Mouse (Mus musculus) limb, embryonic 13.5 days (tissue): Measurements from ENCODE around the gene Zfp276. TPM values are rescaled to one million over a fixed set of nuclear protein-coding genes. Genes with fewer than 3 reads are reported as not detected.
"Not testable (repeated sequence)": the region's sequence is repeated elsewhere in the genome, so short reads cannot be mapped to it uniquely, and the experiment has no call there.

Experiments used
- ATAC-seq: fragments of 200-750 bp; cut with Nextera tagmentation; 2 replicates; pipeline ENCODE4 v1.8.0; 2017; ENCODE audit warnings: low read depth, moderate number of reproducible peaks, moderate TSS enrichment; ENCODE audit not compliant: low FRiP score
- H3K27ac ChIP-seq: fragments of 300-500 bp; sonication (generic); 2 replicates; pipeline ENCODE4 v1.5.1; 2015; ENCODE audit warnings: inconsistent platforms, mild to moderate bottlenecking, moderate library complexity
- H3K27me3 ChIP-seq: fragments of 300-500 bp; sonication (generic); 2 replicates; pipeline ENCODE4 v1.6.1; 2015; ENCODE audit warnings: mild to moderate bottlenecking, inconsistent platforms
- H3K36me3 ChIP-seq: fragments of 300-500 bp; sonication (generic); 2 replicates; pipeline ENCODE4 v1.6.1; 2015; ENCODE audit warnings: inconsistent platforms, mild to moderate bottlenecking, moderate library complexity
- H3K4me1 ChIP-seq: fragments of 300-500 bp; sonication (generic); 2 replicates; pipeline ENCODE4 v1.6.1; 2015; ENCODE audit warnings: inconsistent platforms
- H3K4me2 ChIP-seq: fragments of 300-500 bp; sonication (generic); replicated peaks from 2 replicates; pipeline ENCODE4 v1.6.1; 2015; ENCODE audit warnings: inconsistent platforms, mild to moderate bottlenecking, moderate library complexity
- H3K4me3 ChIP-seq: fragments of 300-500 bp; sonication (generic); 2 replicates; pipeline ENCODE4 v1.5.1; 2015; ENCODE audit warnings: moderate library complexity, mild to moderate bottlenecking, inconsistent platforms
- H3K9ac ChIP-seq: fragments of 300-500 bp; sonication (generic); 2 replicates; pipeline ENCODE4 v1.6.1; 2015; ENCODE audit warnings: mild to moderate bottlenecking, inconsistent platforms
- H3K9me3 ChIP-seq: fragments of 300-500 bp; sonication (generic); 2 replicates; pipeline ENCODE4 v1.6.1; 2016; ENCODE audit warnings: inconsistent platforms
- WGBS: fragments of 180-500 bp; shearing (Covaris S2); methylation state at CpG from one replicate; pipeline ENCODE4 v1.1.7; 2015; 5-methylcytosine and 5-hydroxymethylcytosine counted together
- polyA plus RNA-seq: library from polyadenylated mRNA; unstranded; fragments of >200 nt; fragmentation: Nextera tagmentation; extraction: Ambion mirVana; gene quantifications from 2 replicates; pipeline ENCODE4 v1.2.1, GENCODE M21; 2015

Zfp276 gene
- 28.4 and 29.1 TPM in 2 replicates for polyA plus RNA-seq

GRCm38 (mm10) chr8:123254099-123254885, at the start of gene Zfp276, which contains the start of gene Vps9d1:
Zfp276 (plus strand) TSS chr8:123254195.
Vps9d1 (minus strand) TSS chr8:123254348.
- H3K27ac ChIP-seq, result peak within 1 kb of the TSS; percentile 77
- no peaks in the 10 kb centered on the region for H3K27me3 ChIP-seq
- WGBS, result under 1% methylated on average over 79 of the region's 99 CpGs
- peak within 1 kb of the TSS; percentile 95 for H3K9ac ChIP-seq
- peaks cover 25% of the 10 kb centered on the region for H3K4me1 ChIP-seq
- H3K9me3 ChIP-seq, result no peaks in the 10 kb centered on the region
- H3K4me3 ChIP-seq, result peak within 1 kb of the TSS; percentile 97
- H3K4me2 ChIP-seq, result peak within 1 kb of the TSS; percentile 76
- H3K36me3 ChIP-seq, result peaks cover 65% of the 10 kb centered on the region
- ATAC-seq, result peak; percentile 93

GRCm38 (mm10) chr8:123211876-123212275, 42.1 kb upstream of the Zfp276 start:
- peak overlapping the region; percentile 22; the same call in 1 of the 2 replicates for H3K27ac ChIP-seq
- no peaks in the 10 kb centered on the region for H3K9me3 ChIP-seq
- no peaks in the 10 kb centered on the region for H3K27me3 ChIP-seq
- no peak for ATAC-seq
- H3K4me3 ChIP-seq, result peak overlapping the region; percentile 97
- H3K36me3 ChIP-seq, result peaks cover 37% of the 10 kb centered on the region
- peak overlapping the region; percentile 96 for H3K9ac ChIP-seq
- peaks cover 19% of the 10 kb centered on the region for H3K4me1 ChIP-seq
- WGBS, result 44% methylated on average over 10 of the region's 10 CpGs
- peak overlapping the region; percentile 93 for H3K4me2 ChIP-seq

GRCm38 (mm10) chr8:123212321-123213117, 41.5 kb upstream of the Zfp276 start, which contains the start of the genes Chmp1a and Spata33:
Chmp1a (minus strand) TSS chr8:123212763.
Spata33 (plus strand) TSS chr8:123212832.
- Histone ChIP-seq H3K27ac (peak within 1 kb of the TSS; percentile 22; the same call in 1 of the 2 replicates), H3K4me3 (peak within 1 kb of the TSS; percentile 97), H3K4me1 (peaks cover 19% of the 10 kb centered on the region), H3K27me3 (no peaks in the 10 kb centered on the region), H3K9me3 (no peaks in the 10 kb centered on the region), H3K4me2 (peak within 1 kb of the TSS; percentile 93), H3K36me3 (peaks cover 31% of the 10 kb centered on the region), H3K9ac (peak within 1 kb of the TSS; percentile 96)
- WGBS, result under 1% methylated on average over 72 of the region's 76 CpGs
- peak; percentile 94 for ATAC-seq

GRCm38 (mm10) chr8:123213118-123213772, 40.8 kb upstream of the Zfp276 start:
- Histone ChIP-seq H3K4me3 (peak overlapping the region; percentile 97), H3K9ac (peak overlapping the region; percentile 96), H3K9me3 (no peaks in the 10 kb centered on the region), H3K4me1 (peaks cover 19% of the 10 kb centered on the region), H3K27me3 (no peaks in the 10 kb centered on the region), H3K27ac (peak overlapping the region; percentile 15; the same call in 1 of the 2 replicates), H3K4me2 (peak overlapping the region; percentile 93), H3K36me3 (peaks cover 24% of the 10 kb centered on the region)
- 10% methylated on average over 22 of the region's 22 CpGs for WGBS
- peak; percentile 28 for ATAC-seq

- no peaks in the 10 kb centered on the region for H3K27me3 ChIP-seq
- peaks cover 19% of the 10 kb centered on the region for H3K4me1 ChIP-seq
- no peaks in the 10 kb centered on the region for H3K9me3 ChIP-seq
- H3K4me2 ChIP-seq, result no peak overlapping the region
- no peak overlapping the region for H3K27ac ChIP-seq
- 67% methylated on average over 3 of the region's 3 CpGs for WGBS
- H3K36me3 ChIP-seq, result peaks cover 2% of the 10 kb centered on the region
- H3K4me3 ChIP-seq, result no peak overlapping the region
- no peak overlapping the region for H3K9ac ChIP-seq
- ATAC-seq, result no peak
These were observed 38.6 kb upstream of the Zfp276 start for GRCm38 (mm10) chr8:123215430-123215829.

- Histone ChIP-seq H3K27me3 (no peaks in the 10 kb centered on the region), H3K4me2 (no peak overlapping the region), H3K4me1 (peaks cover 17% of the 10 kb centered on the region), H3K27ac (no peak overlapping the region), H3K4me3 (no peak overlapping the region), H3K36me3 (no peaks in the 10 kb centered on the region), H3K9ac (no peak overlapping the region), H3K9me3 (no peaks in the 10 kb centered on the region)
- WGBS, result 69% methylated on average over 1 of the region's 1 CpGs
- no peak for ATAC-seq
These were observed 33.1 kb upstream of the Zfp276 start for GRCm38 (mm10) chr8:123220917-123221316.

GRCm38 (mm10) chr8:123224278-123225266, 29.4 kb upstream of the Zfp276 start, which contains the start of gene Cdk10:
Cdk10 (plus strand) TSS chr8:123224842.
- peaks cover 22% of the 10 kb centered on the region for H3K4me1 ChIP-seq
- H3K4me3 ChIP-seq, result peak within 1 kb of the TSS; percentile 85
- no peaks in the 10 kb centered on the region for H3K27me3 ChIP-seq
- 2% methylated on average over 59 of the region's 59 CpGs for WGBS
- peaks cover 32% of the 10 kb centered on the region for H3K36me3 ChIP-seq
- peak within 1 kb of the TSS; percentile 91 for H3K9ac ChIP-seq
- peak within 1 kb of the TSS; percentile 91 for H3K4me2 ChIP-seq
- H3K9me3 ChIP-seq, result no peaks in the 10 kb centered on the region
- peak; percentile 90 for ATAC-seq
- H3K27ac ChIP-seq, result peak within 1 kb of the TSS; percentile 88; the same call in 1 of the 2 replicates

- no peak for ATAC-seq
- Histone ChIP-seq H3K9ac (no peak overlapping the region), H3K4me1 (peaks cover 19% of the 10 kb centered on the region), H3K27ac (no peak overlapping the region), H3K36me3 (peaks cover 44% of the 10 kb centered on the region), H3K4me2 (no peak overlapping the region), H3K4me3 (no peak overlapping the region), H3K9me3 (no peaks in the 10 kb centered on the region), H3K27me3 (peaks cover 13% of the 10 kb centered on the region)
- WGBS, result 100% methylated on average over 1 of the region's 1 CpGs
These were observed 25.6 kb upstream of the Zfp276 start for GRCm38 (mm10) chr8:123228416-123228815.

GRCm38 (mm10) chr8:123230326-123230725, 23.7 kb upstream of the Zfp276 start:
- ATAC-seq, result not testable (repeated sequence)
- 82% methylated on average over 11 of the region's 11 CpGs for WGBS
- peaks cover 44% of the 10 kb centered on the region for H3K36me3 ChIP-seq

GRCm38 (mm10) chr8:123231742-123232141, 22.3 kb upstream of the Zfp276 start:
- Histone ChIP-seq H3K27me3 (peaks cover 44% of the 10 kb centered on the region), H3K27ac (no peak overlapping the region), H3K4me2 (no peak overlapping the region), H3K4me1 (peaks cover 21% of the 10 kb centered on the region), H3K9me3 (no peaks in the 10 kb centered on the region), H3K4me3 (no peak overlapping the region), H3K36me3 (peaks cover 39% of the 10 kb centered on the region), H3K9ac (no peak overlapping the region)
- ATAC-seq, result no peak
- 54% methylated on average over 5 of the region's 5 CpGs for WGBS

More at GRCm38 (mm10) chr8:123230326-123230725, 23.7 kb upstream of the Zfp276 start:
- H3K9ac ChIP-seq, H3K27ac ChIP-seq, H3K9me3 ChIP-seq, H3K4me2 ChIP-seq, H3K4me3 ChIP-seq: not testable (repeated sequence)
- H3K27me3 ChIP-seq, result peaks cover 32% of the 10 kb centered on the region
- peaks cover 19% of the 10 kb centered on the region for H3K4me1 ChIP-seq
